Mouse (Mus musculus) testis, adult 2 months (tissue): ENCODE data around the gene Gpc1. TPM values are rescaled to one million over a fixed set of nuclear protein-coding genes. Genes with fewer than 3 reads are reported as not detected.

Source experiments
- H3K27ac ChIP-seq: fragments of 200-500 bp; 2 replicates; pipeline ENCODE4 v1.5.1; 2012; ENCODE audit warnings: low read depth, low read length; ENCODE audit not compliant: control insufficient read depth, insufficient read depth
- H3K27me3 ChIP-seq: fragments of 200-500 bp; 2 replicates; pipeline ENCODE4 v1.6.1; 2012; ENCODE audit warnings: mild to moderate bottlenecking, low read length, moderate library complexity; ENCODE audit not compliant: control insufficient read depth, insufficient read depth
- H3K36me3 ChIP-seq: fragments of 200-500 bp; 2 replicates; pipeline ENCODE4 v1.6.1; 2012; ENCODE audit warnings: mild to moderate bottlenecking, low read length; ENCODE audit not compliant: control insufficient read depth, insufficient read depth
- H3K4me1 ChIP-seq: fragments of 200-500 bp; 2 replicates; pipeline ENCODE4 v1.6.1; 2012; ENCODE audit warnings: low read length; ENCODE audit not compliant: control insufficient read depth, insufficient read depth
- H3K4me3 ChIP-seq: fragments of 200-500 bp; 2 replicates; pipeline ENCODE4 v1.5.1; 2012; ENCODE audit warnings: low read depth, mild to moderate bottlenecking, low read length, moderate library complexity, mixed read lengths; ENCODE audit not compliant: control insufficient read depth
- CTCF ChIP-seq: fragments of 200-500 bp; IDR thresholded peaks from 2 replicates; pipeline ENCODE4 v1.5.1; 2012; ENCODE audit warnings: low read depth, mild to moderate bottlenecking, inconsistent platforms, low read length, moderate library complexity; ENCODE audit not compliant: control insufficient read depth, insufficient read depth, insufficient replicate concordance
- POLR2A ChIP-seq: fragments of 200-500 bp; IDR thresholded peaks from 2 replicates; pipeline ENCODE4 v1.6.1; 2012; ENCODE audit warnings: low read depth, mild to moderate bottlenecking, inconsistent platforms, low read length, moderate library complexity; ENCODE audit not compliant: control insufficient read depth
- polyA plus RNA-seq: library from polyadenylated mRNA; depleted of rRNA; stranded (reverse); fragments of >200 nt; gene quantifications from 2 replicates; pipeline ENCODE4 v1.2.3, GENCODE M21; 2012

The Gpc1 gene
- polyA plus RNA-seq, 1 experiment: 1.9 TPM

DNA sequence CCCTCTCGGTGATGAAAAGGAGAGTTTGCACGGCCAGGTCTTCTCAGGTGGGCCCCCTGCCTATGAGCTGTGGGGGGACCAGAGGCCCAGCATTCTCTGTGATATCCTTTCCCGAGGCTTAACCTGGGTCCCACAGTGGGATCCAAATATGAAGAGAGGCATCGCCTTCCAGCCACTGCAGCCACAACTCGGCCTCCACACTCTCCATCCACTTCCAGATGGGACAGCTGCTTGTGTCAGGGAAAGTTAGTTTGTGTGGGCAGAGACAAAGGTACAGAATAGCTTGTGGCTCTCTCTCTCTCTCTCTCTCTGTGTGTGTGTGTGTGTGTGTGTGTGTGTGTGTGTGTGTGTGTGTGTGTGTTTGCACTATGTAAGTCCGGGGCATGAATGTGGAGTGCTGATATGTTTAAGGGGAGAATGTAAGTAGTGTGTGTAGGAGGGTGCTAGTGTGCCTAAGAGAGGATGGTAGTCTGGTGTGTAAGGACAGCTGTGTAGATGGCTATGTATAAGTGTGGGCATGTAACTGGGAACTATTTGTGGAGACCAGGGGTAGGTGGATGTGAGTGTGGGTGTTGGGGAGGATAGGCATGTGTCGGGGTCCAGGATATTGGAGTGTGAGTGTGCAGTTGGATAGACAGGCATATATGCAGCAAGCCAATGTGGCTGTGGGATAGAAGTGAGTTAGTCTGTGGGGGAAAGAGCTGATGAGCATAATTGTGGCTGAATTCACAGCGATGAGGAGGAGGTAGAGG, 44.1 kb downstream of the Gpc1 start:
- Histone ChIP-seq H3K4me3 (no peak overlapping the region), H3K27ac (no peak overlapping the region), H3K36me3 (no peaks in the 10 kb centered on the region), H3K27me3 (no peaks in the 10 kb centered on the region), H3K4me1 (no peaks in the 10 kb centered on the region)
- TF ChIP-seq POLR2A (no peak), CTCF (no peak)

DNA sequence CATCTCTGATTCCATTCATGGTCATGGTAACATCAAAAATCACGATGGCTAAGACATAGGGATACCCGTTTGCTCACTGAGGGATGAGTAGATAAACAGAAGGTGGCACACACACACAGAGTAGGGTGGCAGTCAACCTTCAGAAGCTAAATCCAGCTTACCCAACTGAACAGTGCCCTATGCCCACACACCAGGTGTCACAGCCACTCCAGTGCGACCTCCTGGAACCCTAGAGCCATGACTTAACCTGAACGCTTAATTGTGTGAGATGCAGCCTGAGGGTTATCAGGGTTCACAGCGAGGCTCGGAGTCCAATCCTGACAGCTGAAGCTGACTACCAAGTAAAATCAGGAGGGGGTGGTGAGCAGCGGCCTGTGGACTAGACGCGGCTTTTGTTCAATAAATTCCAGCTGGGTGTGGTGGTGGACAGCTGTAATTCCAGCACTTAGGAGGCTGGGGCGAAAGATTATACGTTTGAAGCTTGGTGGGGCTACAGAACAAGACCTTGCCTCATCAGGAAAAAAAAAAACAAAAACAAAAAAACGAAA, 46.1 kb downstream of the Gpc1 start:
- H3K4me3 ChIP-seq: no peak overlapping the region; the same call in none of the 2 replicates
- no peak overlapping the region for H3K27ac ChIP-seq
- TF ChIP-seq POLR2A (no peak), CTCF (no peak)
- no peaks in the 10 kb centered on the region for H3K36me3 ChIP-seq
- no peaks in the 10 kb centered on the region for H3K4me1 ChIP-seq
- H3K27me3 ChIP-seq: no peaks in the 10 kb centered on the region

DNA sequence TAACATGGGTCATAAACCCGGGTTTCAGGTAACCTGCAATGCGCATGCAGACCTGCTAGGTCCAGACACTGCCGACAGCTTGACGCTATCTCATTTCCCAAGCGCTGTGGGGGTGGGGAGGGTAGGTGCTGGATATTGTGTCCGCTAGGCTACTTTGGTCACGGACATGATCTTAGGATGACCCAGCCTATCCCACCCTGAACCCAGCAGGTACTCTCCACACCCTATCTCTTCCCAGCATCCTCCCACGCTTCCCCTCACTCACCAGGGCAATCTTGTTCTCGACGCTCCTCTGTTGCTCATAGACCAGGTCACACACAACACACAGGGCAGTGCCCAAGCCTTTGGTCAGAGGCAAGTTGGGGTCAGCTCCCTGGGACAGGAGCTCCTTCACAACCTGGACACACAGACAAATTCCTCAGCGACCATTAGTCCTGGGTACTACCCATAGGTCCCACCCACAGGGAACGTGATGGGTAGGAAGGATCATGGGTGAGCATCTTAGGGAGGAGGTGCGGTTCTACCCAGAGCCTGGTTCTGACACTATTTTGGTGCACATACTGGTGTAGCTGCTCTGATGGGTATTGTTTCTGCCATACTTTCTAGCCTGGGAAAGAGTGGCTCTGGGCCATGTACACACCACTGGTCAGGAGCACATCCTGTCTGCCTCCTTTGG, 46.8 kb downstream of the Gpc1 start:
- TF ChIP-seq CTCF (no peak), POLR2A (no peak)
- Histone ChIP-seq H3K27ac (no peak overlapping the region), H3K4me3 (no peak overlapping the region)

DNA sequence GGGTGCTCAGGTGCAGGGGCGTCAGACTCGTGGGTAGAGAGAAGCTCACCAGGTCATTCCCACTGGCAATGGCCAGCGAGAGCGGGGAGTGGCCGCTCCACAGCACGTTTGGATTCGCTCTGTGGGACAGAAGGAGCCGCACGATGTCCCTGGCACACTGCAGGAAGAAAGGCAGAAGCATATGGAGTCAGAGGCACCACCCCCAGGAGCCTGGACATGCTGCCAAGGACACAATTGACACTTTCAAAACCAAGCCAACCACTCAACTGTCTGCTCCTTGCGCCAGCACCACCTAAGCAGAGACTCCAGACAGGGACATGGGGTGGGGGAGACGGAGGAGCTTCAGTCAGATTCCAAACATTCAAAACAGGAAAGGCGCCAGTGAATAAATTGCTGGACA, 47.8 kb downstream of the Gpc1 start:
- H3K27me3 ChIP-seq: no peaks in the 10 kb centered on the region
- TF ChIP-seq CTCF: no peak
- no peak for TF ChIP-seq POLR2A
- no peaks in the 10 kb centered on the region for H3K4me1 ChIP-seq
- H3K4me3 ChIP-seq: no peak overlapping the region
- no peaks in the 10 kb centered on the region for H3K36me3 ChIP-seq
- no peak overlapping the region for H3K27ac ChIP-seq

More for the DNA sequence above, 46.8 kb downstream of the Gpc1 start:
- Histone ChIP-seq H3K27me3 (no peaks in the 10 kb centered on the region), H3K36me3 (no peaks in the 10 kb centered on the region), H3K4me1 (no peaks in the 10 kb centered on the region)

DNA sequence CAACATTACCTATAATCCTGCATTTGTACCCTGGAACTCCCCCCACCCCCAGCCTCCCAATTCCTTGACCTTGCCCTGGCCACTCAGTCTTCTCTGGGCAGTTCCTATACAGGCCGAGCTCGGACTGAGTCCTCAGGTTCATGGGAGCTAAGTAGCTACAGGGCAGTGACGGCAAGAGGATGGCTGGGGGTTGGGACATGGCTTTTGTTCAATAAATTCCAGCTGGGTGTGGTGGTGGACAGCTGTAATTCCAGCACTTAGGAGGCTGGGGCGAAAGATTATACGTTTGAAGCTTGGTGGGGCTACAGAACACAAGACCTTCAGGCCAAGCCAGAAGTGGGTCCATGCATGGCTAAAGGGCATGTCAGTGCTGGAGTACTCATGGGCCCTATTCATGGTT, 48.7 kb downstream of the Gpc1 start:
- TF ChIP-seq CTCF (no peak), POLR2A (no peak)

DNA sequence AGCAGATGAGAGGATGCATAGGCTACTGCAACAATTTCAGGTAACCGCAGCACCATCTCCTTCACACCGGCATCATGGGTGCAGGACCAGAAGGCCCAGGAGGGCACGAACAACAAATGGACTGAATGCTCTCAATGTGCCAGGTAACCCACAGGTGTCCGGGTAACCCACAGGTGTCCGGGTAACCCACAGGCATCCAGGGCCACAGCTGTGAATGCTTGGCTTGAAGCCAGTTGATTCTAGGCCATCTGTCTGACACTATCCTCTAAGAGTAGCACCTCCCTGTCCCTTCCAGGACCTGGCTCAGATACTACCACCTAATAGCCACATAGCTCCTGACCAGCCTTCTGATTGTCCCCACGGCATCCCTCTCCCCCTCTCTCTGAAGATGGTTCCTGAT, 50.5 kb downstream of the Gpc1 start:
- no peaks in the 10 kb centered on the region for H3K36me3 ChIP-seq
- TF ChIP-seq CTCF (no peak), POLR2A (no peak)
- H3K27ac ChIP-seq: no peak overlapping the region
- H3K4me1 ChIP-seq: no peaks in the 10 kb centered on the region
- no peaks in the 10 kb centered on the region for H3K27me3 ChIP-seq
- H3K4me3 ChIP-seq: no peak overlapping the region

More for the DNA sequence above, 48.7 kb downstream of the Gpc1 start:
- Histone ChIP-seq H3K27me3 (no peaks in the 10 kb centered on the region), H3K36me3 (no peaks in the 10 kb centered on the region), H3K4me1 (no peaks in the 10 kb centered on the region), H3K27ac (no peak overlapping the region), H3K4me3 (no peak overlapping the region)

DNA sequence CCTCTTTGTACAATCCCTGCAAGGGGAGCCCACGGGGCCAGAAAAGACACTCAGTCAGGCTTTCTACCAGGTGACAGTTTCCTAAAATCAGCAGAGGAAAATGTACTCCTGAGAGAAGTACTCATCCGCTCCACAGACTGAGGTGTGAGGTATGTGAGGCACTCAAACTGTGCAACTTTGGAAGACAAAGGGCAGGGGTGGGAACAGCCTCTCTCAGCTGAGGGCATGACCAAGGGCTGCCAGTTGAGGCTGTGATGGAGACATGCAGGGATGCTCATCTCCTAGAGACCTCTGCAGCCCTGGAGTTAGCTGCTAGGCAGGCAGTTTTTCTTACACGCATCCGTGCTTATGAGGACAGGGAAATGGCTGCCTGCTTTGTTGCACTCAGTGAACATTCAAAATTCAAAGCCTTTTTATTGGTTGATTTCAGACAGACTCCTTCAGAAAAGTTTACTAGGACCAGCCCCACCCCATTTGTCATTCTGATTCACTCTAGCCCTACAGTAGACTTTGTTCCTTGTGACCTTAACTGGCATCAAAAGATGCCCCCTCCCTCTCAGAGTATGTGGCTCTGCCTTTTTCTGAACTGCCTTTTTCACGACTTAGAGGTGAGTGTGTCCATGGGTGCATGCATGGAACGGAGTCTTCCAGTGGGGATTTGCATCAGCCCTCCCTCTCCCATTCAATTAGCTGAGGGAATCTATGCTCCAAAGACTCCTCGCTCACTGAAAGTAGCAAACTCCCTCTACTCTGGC, 57.6 kb downstream of the Gpc1 start:
- Histone ChIP-seq H3K27me3 (no peaks in the 10 kb centered on the region), H3K36me3 (no peaks in the 10 kb centered on the region), H3K27ac (no peak overlapping the region), H3K4me1 (no peaks in the 10 kb centered on the region), H3K4me3 (no peak overlapping the region)
- TF ChIP-seq POLR2A: no peak
- no peak for TF ChIP-seq CTCF
